Mouse (Mus musculus): ENCODE measurements around the gene Elovl7. TPM values are rescaled to one million over a fixed set of nuclear protein-coding genes. Genes with fewer than 3 reads are reported as not detected.

Gene Elovl7
- polyA plus RNA-seq, 1 experiment from 2014 or later = 0.89 TPM

DNA sequence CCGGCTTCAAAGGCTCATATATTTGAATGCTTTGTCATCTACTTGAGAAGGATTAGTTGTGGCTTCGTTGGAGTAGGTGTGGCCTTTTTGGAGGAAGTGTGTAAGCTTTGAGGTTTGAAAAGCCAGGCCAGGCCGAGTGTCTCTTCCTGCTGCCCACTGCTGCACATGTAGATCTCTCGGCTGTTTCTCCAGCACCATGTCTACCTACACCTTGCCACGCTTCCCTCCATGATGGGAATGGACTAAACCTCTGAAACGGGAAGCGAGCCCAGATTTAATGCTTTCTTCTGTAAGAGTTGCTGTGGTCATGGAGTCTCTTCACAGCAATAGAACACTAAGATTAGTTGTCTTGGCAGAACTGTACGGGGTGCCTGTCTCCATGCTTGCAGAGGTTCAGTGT, 106.0 kb downstream of the Elovl7 start:
- no peak overlapping the region for H3K27ac ChIP-seq
- H3K36me3 ChIP-seq (replicated peaks) = peaks cover 34% of the 10 kb centered on the region
- peaks cover 23% of the 10 kb centered on the region for H3K4me1 ChIP-seq
- H3K9me3 ChIP-seq = no peaks in the 10 kb centered on the region
- H3K4me3 ChIP-seq = no peak overlapping the region
- 93% methylated on average over 8 of the region's 8 CpGs for WGBS
- H3K27me3 ChIP-seq (ENCODE audit: poor library complexity, severe bottlenecking) = no peaks in the 10 kb centered on the region
- no peak for DNase-seq (ENCODE audit: extremely low spot score, low spot score)

DNA sequence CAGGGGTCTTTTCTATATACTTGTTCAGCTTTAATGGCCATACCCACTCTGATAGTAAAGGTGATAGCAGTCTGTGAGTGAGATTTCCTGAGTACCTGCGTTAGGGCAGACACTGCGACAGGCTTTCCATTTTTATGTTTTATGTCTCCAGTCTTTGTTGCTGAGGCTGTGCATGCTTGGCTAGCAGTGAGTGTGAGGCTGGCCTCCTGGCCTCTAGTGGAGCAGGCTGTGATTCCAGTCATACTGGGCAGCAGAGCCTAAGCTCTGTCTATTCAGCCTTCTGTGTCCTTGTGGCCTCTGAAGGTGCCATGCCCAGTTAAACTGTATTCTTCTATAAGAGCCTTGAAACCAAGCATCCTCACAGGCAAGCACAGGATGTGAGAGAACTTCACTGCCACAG, 108.3 kb downstream of the Elovl7 start:
- Histone ChIP-seq H3K27me3 (ENCODE audit: poor library complexity, severe bottlenecking) (no peaks in the 10 kb centered on the region), H3K27ac (no peak overlapping the region), H3K9me3 (no peaks in the 10 kb centered on the region), H3K4me1 (peaks cover 4% of the 10 kb centered on the region), H3K36me3 (replicated peaks) (peaks cover 56% of the 10 kb centered on the region), H3K4me3 (no peak overlapping the region)
- no peak for DNase-seq (ENCODE audit: extremely low spot score, low spot score)
- 96% methylated on average over 2 of the region's 2 CpGs for WGBS

DNA sequence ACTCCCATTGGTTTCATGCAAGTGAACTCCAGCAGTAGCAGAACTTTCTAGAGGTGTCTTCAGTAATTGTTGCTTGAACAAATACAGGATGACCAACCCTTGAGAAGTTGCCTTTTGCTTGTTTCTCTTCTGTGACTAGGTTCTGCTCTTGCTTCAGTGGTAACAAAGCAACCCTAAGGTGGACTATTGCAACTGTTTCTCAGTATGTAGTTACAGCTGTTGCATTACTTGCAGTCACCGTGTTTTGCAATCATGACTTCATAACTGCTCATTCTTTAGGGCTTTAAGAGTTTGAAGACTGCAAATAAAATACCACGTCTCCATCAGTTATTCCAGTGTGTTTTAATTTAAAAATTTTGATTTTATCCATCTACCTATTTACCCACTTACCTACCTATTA, 109.1 kb downstream of the Elovl7 start:
- Histone ChIP-seq H3K4me3 (no peak overlapping the region), H3K27ac (no peak overlapping the region), H3K27me3 (ENCODE audit: poor library complexity, severe bottlenecking) (no peaks in the 10 kb centered on the region), H3K4me1 (no peaks in the 10 kb centered on the region), H3K9me3 (no peaks in the 10 kb centered on the region), H3K36me3 (replicated peaks) (peaks cover 60% of the 10 kb centered on the region)
- no peak for DNase-seq (ENCODE audit: extremely low spot score, low spot score)
- WGBS = 94% methylated on average over 2 of the region's 2 CpGs

DNA sequence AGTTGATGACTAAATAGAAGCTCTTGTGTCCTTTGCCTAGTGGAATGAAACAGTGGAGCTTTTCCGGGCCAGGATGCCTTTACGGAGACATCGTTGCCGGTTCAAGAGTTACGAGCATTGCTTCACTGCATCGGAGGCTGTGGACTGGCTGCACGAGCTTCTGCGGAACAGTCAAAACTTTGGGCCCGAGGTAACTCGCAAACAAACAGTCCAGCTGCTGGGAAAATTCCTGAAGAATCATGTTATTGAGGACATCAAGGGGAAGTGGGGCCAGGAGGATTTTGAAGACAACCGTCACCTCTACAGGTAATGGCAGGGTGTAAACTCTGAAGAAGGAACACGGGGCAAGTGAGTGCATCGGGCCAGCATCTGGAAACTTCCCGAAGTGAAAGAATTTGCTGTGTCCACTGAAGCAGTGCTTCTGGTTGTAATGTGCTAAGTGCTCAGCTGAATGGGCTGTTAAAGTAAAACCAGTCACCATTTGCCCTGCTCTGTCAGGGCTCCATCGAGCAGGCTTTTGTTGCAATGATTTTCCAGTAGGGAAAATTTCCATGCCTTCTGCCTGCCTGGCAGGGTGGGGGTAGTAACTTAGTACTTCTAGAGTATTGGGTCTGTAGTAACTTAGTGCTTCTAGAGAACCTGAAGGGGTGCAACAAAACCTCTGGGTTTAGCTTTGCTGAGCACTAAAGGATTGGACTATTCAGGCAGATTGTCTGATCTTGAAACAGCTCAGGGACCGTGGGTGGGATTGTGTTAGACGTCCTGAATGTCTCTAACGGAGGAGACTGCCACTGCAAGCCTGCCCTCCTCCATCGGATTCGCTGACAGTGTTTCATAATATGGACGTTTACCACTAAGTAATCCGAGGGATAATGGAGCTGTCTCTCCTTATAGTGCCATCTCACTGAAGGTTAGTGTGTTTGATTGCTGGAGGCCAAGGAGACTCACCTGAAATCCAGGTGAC, 109.9 kb downstream of the Elovl7 start:
- Histone ChIP-seq H3K4me1 (no peaks in the 10 kb centered on the region), H3K27me3 (ENCODE audit: poor library complexity, severe bottlenecking) (no peaks in the 10 kb centered on the region), H3K27ac (no peak overlapping the region), H3K4me3 (no peak overlapping the region), H3K9me3 (no peaks in the 10 kb centered on the region), H3K36me3 (replicated peaks) (peaks cover 66% of the 10 kb centered on the region)
- WGBS = 93% methylated on average over 22 of the region's 22 CpGs
- no peak for DNase-seq (ENCODE audit: extremely low spot score, low spot score)

DNA sequence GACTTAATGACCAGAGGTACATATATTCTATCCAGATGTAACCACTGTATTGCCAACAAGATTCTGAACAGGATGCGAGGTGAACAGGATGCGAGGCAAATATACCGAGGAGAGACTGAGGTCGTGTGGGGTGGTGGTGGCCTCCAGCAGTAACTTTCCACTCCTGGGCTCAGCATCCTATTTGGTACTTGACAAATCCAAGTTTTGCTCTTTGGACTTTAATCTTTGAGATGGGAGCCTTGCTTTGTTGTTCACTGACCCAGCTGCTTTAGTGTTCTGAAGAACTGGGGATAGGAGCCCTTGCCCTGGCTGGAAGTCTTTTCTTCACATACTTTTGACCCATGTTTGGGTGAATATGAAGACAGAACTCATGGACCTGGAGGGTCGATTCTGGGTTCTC, 111.7 kb downstream of the Elovl7 start:
- no peaks in the 10 kb centered on the region for H3K27me3 ChIP-seq (ENCODE audit: poor library complexity, severe bottlenecking)
- peaks cover 62% of the 10 kb centered on the region for H3K36me3 ChIP-seq (replicated peaks)
- no peaks in the 10 kb centered on the region for H3K9me3 ChIP-seq
- no peaks in the 10 kb centered on the region for H3K4me1 ChIP-seq
- no peak overlapping the region for H3K4me3 ChIP-seq
- DNase-seq (ENCODE audit: extremely low spot score, low spot score) = no peak
- 93% methylated on average over 5 of the region's 5 CpGs for WGBS
- no peak overlapping the region for H3K27ac ChIP-seq

DNA sequence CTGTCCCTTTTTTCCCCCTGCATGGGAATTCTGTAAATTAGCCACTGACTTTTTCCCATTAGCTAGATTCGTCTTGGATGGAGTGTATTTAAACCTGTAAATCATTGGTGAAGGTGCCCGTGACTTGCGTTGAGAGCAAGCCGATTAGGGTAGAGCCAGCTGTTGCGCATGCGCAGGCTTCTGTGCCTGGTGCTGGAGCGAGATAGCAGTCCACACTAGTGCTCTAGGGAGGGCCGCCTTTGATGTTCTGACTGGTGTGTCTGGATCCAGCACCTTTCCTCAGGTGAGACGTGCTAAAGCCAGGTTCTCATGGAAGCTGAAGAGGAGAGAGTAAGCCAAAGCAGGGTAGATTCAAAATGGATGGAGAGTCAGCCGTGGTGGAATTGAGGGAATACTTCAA, 112.1 kb downstream of the Elovl7 start:
- Histone ChIP-seq H3K36me3 (replicated peaks) (peaks cover 60% of the 10 kb centered on the region), H3K27ac (no peak overlapping the region), H3K9me3 (no peaks in the 10 kb centered on the region), H3K4me1 (no peaks in the 10 kb centered on the region), H3K27me3 (ENCODE audit: poor library complexity, severe bottlenecking) (no peaks in the 10 kb centered on the region), H3K4me3 (no peak overlapping the region)
- DNase-seq (ENCODE audit: extremely low spot score, low spot score) = no peak
- 93% methylated on average over 10 of the region's 10 CpGs for WGBS

DNA sequence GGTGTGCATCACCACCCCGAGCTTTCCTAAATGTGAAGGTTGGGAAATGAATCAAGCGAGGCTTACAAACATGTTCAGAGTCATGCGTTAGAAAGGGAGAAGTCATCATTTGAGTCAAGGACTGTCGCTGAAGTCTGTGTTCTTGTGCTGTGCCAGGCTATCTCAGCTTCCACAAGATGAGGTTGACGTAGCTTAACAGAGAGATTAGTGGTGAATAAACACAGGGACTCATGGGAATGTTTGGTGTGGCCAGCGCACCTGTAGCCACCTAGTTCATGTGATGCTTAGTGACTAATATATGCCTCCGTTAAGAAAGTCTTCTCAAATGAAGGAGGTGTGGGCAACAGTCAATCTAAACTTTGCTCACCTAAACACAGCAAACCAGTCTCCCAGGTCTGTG, 112.8 kb downstream of the Elovl7 start:
- peaks cover 67% of the 10 kb centered on the region for H3K36me3 ChIP-seq (replicated peaks)
- DNase-seq (ENCODE audit: extremely low spot score, low spot score) = no peak
- H3K4me1 ChIP-seq = no peaks in the 10 kb centered on the region
- H3K27me3 ChIP-seq (ENCODE audit: poor library complexity, severe bottlenecking) = no peaks in the 10 kb centered on the region
- H3K27ac ChIP-seq = no peak overlapping the region
- 91% methylated on average over 7 of the region's 7 CpGs for WGBS
- H3K9me3 ChIP-seq = no peaks in the 10 kb centered on the region
- H3K4me3 ChIP-seq = no peak overlapping the region

DNA sequence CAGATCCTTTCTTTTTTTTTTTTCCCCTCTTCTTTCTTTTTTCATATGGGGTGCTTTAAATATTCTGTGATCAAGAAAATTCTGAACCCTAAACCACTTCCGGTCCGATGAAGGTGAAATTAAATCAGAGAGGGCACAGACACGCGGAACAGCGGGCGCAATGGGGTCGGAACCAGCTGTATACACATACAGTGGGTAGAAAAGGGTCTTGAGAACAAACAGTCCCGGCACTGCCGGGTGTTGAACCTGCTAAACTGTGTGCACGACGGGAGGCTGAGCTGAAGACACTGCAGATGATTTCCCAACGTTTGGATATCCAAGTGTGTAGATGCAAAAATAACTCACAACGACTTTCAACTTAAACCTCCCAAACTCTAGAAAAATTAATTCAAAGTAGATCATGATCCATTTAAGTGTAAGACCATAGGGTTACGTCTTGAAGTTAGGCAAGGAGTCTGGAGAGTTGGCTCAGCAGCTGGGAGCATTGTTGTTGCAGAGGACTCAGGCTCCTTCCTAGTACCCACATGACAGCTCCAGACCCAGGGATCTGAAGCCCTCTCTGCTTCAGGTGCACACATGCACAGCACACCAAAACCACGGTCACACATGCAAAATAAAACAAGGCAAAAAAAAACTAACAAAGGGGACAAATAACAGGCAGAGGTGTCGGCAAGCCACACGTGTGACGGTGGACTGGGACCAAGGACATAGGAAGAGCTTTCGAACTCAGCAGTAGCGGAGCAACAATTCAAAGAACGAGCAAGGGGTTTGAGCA, 114.4 kb downstream of the Elovl7 start:
- 94% methylated on average over 21 of the region's 21 CpGs for WGBS
- no peaks in the 10 kb centered on the region for H3K4me1 ChIP-seq

DNA sequence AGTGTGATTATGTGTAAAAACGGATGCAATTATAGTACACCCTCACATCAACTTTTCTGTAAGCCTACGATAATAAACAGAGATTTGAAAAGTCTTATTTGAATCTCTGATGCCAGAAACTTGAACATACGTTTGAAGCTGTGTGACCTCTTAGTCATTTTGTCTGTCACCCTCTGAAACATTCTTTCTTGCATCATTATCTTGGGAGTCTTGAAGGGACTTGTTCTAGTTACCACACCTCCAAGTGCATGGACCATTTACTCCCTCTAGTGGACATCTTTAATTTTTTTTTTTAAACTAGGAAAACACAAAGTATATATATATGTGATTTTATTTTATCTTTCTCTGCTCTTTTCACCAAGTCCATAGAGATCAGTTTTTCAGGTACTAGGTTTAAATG, 115.5 kb downstream of the Elovl7 start:
- H3K4me1 ChIP-seq = no peaks in the 10 kb centered on the region
- 82% methylated on average over 3 of the region's 3 CpGs for WGBS
- peaks cover 70% of the 10 kb centered on the region for H3K36me3 ChIP-seq (replicated peaks)
- H3K27me3 ChIP-seq (ENCODE audit: poor library complexity, severe bottlenecking) = no peaks in the 10 kb centered on the region
- no peak for DNase-seq (ENCODE audit: extremely low spot score, low spot score)
- H3K9me3 ChIP-seq = no peaks in the 10 kb centered on the region
- H3K27ac ChIP-seq = no peak overlapping the region
- H3K4me3 ChIP-seq = no peak overlapping the region

More for the DNA sequence above, 114.4 kb downstream of the Elovl7 start:
- H3K36me3 ChIP-seq (replicated peaks) = peaks cover 77% of the 10 kb centered on the region
- H3K4me3 ChIP-seq = no peak overlapping the region
- no peaks in the 10 kb centered on the region for H3K27me3 ChIP-seq (ENCODE audit: poor library complexity, severe bottlenecking)
- no peak for DNase-seq (ENCODE audit: extremely low spot score, low spot score)
- H3K9me3 ChIP-seq = no peaks in the 10 kb centered on the region
- no peak overlapping the region for H3K27ac ChIP-seq

Other genes starting within 250 kb of the Elovl7 start
- gene Smim15, start 170.0 kb upstream of the Elovl7 start, polyA plus RNA-seq (2016; fragmentation: Nextera tagmentation; extraction: Ambion mirVana) = 56.0 and 56.5 TPM in 2 replicates
- 103 and 105 TPM in 2 replicates for gene Ndufaf2, start 55.8 kb upstream of the Elovl7 start, polyA plus RNA-seq (2016; fragmentation: Nextera tagmentation; extraction: Ambion mirVana)
- 25.3 and 25.6 TPM in 2 replicates for gene Ercc8, start 55.7 kb upstream of the Elovl7 start, polyA plus RNA-seq (2016; fragmentation: Nextera tagmentation; extraction: Ambion mirVana)
- 21.4 and 22.9 TPM in 2 replicates for gene Depdc1b, start 101.9 kb downstream of the Elovl7 start, polyA plus RNA-seq (2016; fragmentation: Nextera tagmentation; extraction: Ambion mirVana)
- gene Pde4d, start 235.5 kb downstream of the Elovl7 start, polyA plus RNA-seq (2016; fragmentation: Nextera tagmentation; extraction: Ambion mirVana) = 9.8 and 10.2 TPM in 2 replicates

Data from forebrain, embryonic 10.5 days (tissue).